Mouse (Mus musculus): ENCODE measurements around the gene Hist1h2bh. TPM values are rescaled to one million over a fixed set of nuclear protein-coding genes. Genes with fewer than 3 reads are reported as not detected.

Gene Hist1h2bh
- polyA plus RNA-seq, 2 experiments: 1.4 to 6.7 TPM

DNA sequence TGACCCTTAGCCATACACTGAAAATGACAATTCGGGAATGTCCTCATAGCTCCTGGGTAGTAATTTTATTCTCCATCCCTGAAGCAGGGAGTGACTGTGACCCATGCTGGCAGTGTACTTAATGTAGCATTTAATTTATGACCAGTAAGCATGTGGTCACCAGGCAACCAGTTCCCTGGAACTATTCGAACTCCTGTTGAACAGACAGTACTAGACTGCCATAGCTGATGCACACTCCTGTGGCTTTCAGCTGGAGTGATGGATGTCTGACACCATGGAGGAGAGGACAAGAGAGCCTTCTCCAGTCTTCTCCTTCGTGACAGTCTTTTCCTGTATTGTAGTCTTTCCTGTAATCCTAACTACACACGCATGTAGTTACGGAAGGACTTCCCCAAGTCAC is 14.2 kb downstream of the Hist1h2bh start:
- no peak for ATAC-seq (ENCODE audit: insufficient read depth)
- H3K4me2 ChIP-seq (ENCODE audit: low read depth): no peak overlapping the region
- DNase-seq (ENCODE audit: low read depth in 3 of 3, low spot score in 3 of 3): no peak
- no peak overlapping the region for H3K4me3 ChIP-seq (ENCODE audit: insufficient read depth in 1 of 2, low read depth in 2 of 2, low read length in 2 of 2)
- H3K9me3 ChIP-seq (ENCODE audit: control insufficient read depth, low read length): no peaks in the 10 kb centered on the region
- TF ChIP-seq CTCF (IDR thresholded peaks at IDR 0.05; ENCODE audit: low read depth) (no peak), EP300 (IDR thresholded peaks at IDR 0.05; ENCODE audit: low read depth) (no peak)
- no peak overlapping the region; the same call in 1 of the 2 replicates for H3K27ac ChIP-seq
- H3K9ac ChIP-seq (replicated peaks): no peak overlapping the region
- H3K36me3 ChIP-seq (replicated peaks; ENCODE audit: control insufficient read depth, insufficient read depth, low read depth): no peaks in the 10 kb centered on the region
- 78% methylated on average over 5 of the region's 5 CpGs for WGBS (ENCODE audit: insufficient replicate concordance)
- peaks cover 17 to 23% of the 10 kb centered on the region in 2 experiments for H3K4me1 ChIP-seq (replicated peaks; ENCODE audit: control insufficient read depth in 2 of 2, insufficient read depth in 2 of 2, low read length in 1 of 2)
- no peaks in the 10 kb centered on the region for H3K27me3 ChIP-seq (ENCODE audit: control insufficient read depth, insufficient read depth, low read length)

DNA sequence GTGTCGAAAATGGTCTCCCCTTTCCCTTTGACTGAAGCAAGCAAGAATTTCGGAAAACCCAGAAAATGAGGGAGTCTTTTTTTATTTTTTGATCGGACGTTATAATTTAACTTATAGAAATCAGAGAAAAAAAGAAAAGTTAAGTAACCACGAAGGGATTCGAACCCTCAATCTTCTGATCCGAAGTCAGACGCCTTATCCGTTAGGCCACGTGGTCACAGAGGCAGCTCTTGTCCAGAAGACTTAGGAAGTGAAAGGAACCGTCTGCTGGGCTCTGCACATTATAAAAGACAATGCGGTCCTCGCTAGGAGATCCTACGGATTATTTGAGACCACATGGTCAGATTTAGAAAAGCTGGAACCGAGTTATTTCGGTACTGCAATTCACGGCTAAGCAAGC is 16.9 kb downstream of the Hist1h2bh start:
- peak overlapping the region; percentile 59 for H3K9ac ChIP-seq (replicated peaks)
- no peak overlapping the region for H3K27ac ChIP-seq
- no peak for TF ChIP-seq CTCF (IDR thresholded peaks at IDR 0.05; ENCODE audit: low read depth)
- peak; percentile 34; the same call in 1 of the 2 replicates for TF ChIP-seq EP300 (IDR thresholded peaks at IDR 0.05; ENCODE audit: low read depth)

DNA sequence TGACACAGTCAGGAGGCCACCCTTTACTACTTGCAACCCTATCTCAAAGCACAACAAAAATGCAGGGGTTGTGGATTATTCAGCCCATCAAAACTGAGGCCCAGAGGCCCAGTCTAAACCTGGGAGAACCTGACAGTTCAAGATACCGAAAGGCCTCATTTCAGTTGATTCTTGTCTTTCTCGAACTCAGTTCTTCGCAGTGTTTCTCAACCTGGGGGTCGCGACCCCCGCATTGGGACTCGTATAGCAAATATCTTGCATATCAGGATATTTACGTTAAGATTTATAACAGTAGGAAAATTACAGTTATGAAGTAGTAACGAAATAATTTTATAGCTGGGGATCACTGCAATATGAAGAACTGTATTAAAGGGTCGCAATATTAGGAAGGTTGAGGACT is 17.3 kb downstream of the Hist1h2bh start:
- DNase-seq (ENCODE audit: low read depth in 3 of 3, low spot score in 3 of 3) (no peak), ATAC-seq (ENCODE audit: insufficient read depth) (no peak)
- 1% methylated on average over 10 of the region's 10 CpGs for WGBS (ENCODE audit: insufficient replicate concordance)
- Histone ChIP-seq H3K9me3 (ENCODE audit: control insufficient read depth, low read length) (no peaks in the 10 kb centered on the region), H3K4me3 (ENCODE audit: insufficient read depth in 1 of 2, low read depth in 2 of 2, low read length in 2 of 2) (peak overlapping the region; percentile 46 to 47), H3K4me2 (ENCODE audit: low read depth) (peak overlapping the region; percentile 64), H3K27ac (no peak overlapping the region; the same call in 1 of the 2 replicates), H3K27me3 (ENCODE audit: control insufficient read depth, insufficient read depth, low read length) (no peaks in the 10 kb centered on the region), H3K4me1 (replicated peaks; ENCODE audit: control insufficient read depth in 2 of 2, insufficient read depth in 2 of 2, low read length in 1 of 2) (peaks cover 11 to 17% of the 10 kb centered on the region in 2 experiments), H3K9ac (replicated peaks) (peak overlapping the region; percentile 43), H3K36me3 (replicated peaks; ENCODE audit: control insufficient read depth, insufficient read depth, low read depth) (no peaks in the 10 kb centered on the region)
- TF ChIP-seq EP300 (IDR thresholded peaks at IDR 0.05; ENCODE audit: low read depth) (no peak), CTCF (IDR thresholded peaks at IDR 0.05; ENCODE audit: low read depth) (no peak)

More for the DNA sequence above, 16.9 kb downstream of the Hist1h2bh start:
- Histone ChIP-seq H3K4me2 (ENCODE audit: low read depth) (peak overlapping the region; percentile 64), H3K4me1 (replicated peaks; ENCODE audit: control insufficient read depth in 2 of 2, insufficient read depth in 2 of 2, low read length in 1 of 2) (peaks cover 7 to 16% of the 10 kb centered on the region in 2 experiments), H3K36me3 (replicated peaks; ENCODE audit: control insufficient read depth, insufficient read depth, low read depth) (no peaks in the 10 kb centered on the region), H3K4me3 (ENCODE audit: insufficient read depth in 1 of 2, low read depth in 2 of 2, low read length in 2 of 2) (peak overlapping the region; percentile 46 to 56), H3K27me3 (ENCODE audit: control insufficient read depth, insufficient read depth, low read length) (no peaks in the 10 kb centered on the region), H3K9me3 (ENCODE audit: control insufficient read depth, low read length) (no peaks in the 10 kb centered on the region)
- no peak for ATAC-seq (ENCODE audit: insufficient read depth)
- WGBS (ENCODE audit: insufficient replicate concordance): under 1% methylated on average over 17 of the region's 17 CpGs
- peak; percentile 79 to 81 (median 80) for DNase-seq (ENCODE audit: low read depth in 3 of 3, low spot score in 3 of 3)

DNA sequence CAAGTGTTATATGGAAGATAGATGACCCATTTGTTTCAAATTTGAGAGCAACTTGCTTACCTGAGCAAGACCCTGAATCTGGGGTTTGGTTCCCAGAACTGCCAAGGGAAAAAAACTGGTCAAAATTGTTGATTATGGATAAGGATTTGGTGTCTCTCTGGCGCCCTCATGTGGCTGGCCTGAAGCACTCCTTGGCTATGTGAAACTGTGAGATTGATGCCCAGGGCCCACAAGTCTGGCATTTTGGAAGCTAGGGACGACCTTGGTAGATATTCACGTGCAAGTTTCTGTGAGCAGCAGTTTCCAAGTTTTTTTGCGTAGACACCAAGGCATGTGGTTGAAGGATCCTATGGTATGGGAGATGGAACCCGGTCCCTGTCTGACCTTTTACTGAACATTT is 18.5 kb downstream of the Hist1h2bh start:
- no peaks in the 10 kb centered on the region for H3K27me3 ChIP-seq (ENCODE audit: control insufficient read depth, insufficient read depth, low read length)
- peak overlapping the region; percentile 26 for H3K4me2 ChIP-seq (ENCODE audit: low read depth)
- H3K27ac ChIP-seq: no peak overlapping the region
- DNase-seq (ENCODE audit: low read depth in 3 of 3, low spot score in 3 of 3) (peak; percentile 73 to 77 (median 76)), ATAC-seq (ENCODE audit: insufficient read depth) (no peak)
- TF ChIP-seq CTCF (IDR thresholded peaks at IDR 0.05; ENCODE audit: low read depth) (peak; percentile 94), EP300 (IDR thresholded peaks at IDR 0.05; ENCODE audit: low read depth) (no peak)
- H3K4me3 ChIP-seq (ENCODE audit: insufficient read depth in 1 of 2, low read depth in 2 of 2, low read length in 2 of 2): no peak overlapping the region
- no peaks in the 10 kb centered on the region for H3K9me3 ChIP-seq (ENCODE audit: control insufficient read depth, low read length)
- no peak overlapping the region for H3K9ac ChIP-seq (replicated peaks)
- no peaks in the 10 kb centered on the region for H3K36me3 ChIP-seq (replicated peaks; ENCODE audit: control insufficient read depth, insufficient read depth, low read depth)
- H3K4me1 ChIP-seq (replicated peaks; ENCODE audit: control insufficient read depth in 2 of 2, insufficient read depth in 2 of 2, low read length in 1 of 2): peaks cover 12 to 23% of the 10 kb centered on the region in 2 experiments
- WGBS (ENCODE audit: insufficient replicate concordance): 9% methylated on average over 5 of the region's 5 CpGs

DNA sequence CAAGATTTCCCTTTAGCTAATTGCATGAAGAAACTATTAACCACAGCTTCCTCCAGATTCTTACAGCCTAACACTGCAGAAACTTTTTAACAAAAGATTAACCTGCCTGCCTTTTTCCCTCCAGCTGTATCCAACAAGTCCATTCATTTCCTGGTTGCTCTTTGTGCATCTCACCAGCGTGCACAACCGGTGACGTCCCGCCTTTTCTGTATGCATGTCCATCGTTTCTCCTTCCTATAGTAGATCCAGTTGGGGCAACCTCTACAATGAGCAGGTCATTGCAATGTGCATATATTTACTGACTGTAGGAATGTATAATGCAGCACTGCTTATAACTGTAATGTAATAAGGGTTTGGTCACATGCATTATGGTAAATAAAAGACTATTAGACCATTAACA is 19.2 kb downstream of the Hist1h2bh start:
- TF ChIP-seq CTCF (IDR thresholded peaks at IDR 0.05; ENCODE audit: low read depth) (no peak), EP300 (IDR thresholded peaks at IDR 0.05; ENCODE audit: low read depth) (no peak)
- Histone ChIP-seq H3K4me2 (ENCODE audit: low read depth) (no peak overlapping the region), H3K27me3 (ENCODE audit: control insufficient read depth, insufficient read depth, low read length) (no peaks in the 10 kb centered on the region), H3K27ac (no peak overlapping the region), H3K9ac (replicated peaks) (no peak overlapping the region), H3K4me1 (replicated peaks; ENCODE audit: control insufficient read depth in 2 of 2, insufficient read depth in 2 of 2, low read length in 1 of 2) (peaks cover 12 to 24% of the 10 kb centered on the region in 2 experiments), H3K36me3 (replicated peaks; ENCODE audit: control insufficient read depth, insufficient read depth, low read depth) (no peaks in the 10 kb centered on the region), H3K4me3 (ENCODE audit: insufficient read depth in 1 of 2, low read depth in 2 of 2, low read length in 2 of 2) (no peak overlapping the region), H3K9me3 (ENCODE audit: control insufficient read depth, low read length) (no peaks in the 10 kb centered on the region)
- DNase-seq (ENCODE audit: low read depth in 3 of 3, low spot score in 3 of 3): no peak
- ATAC-seq (ENCODE audit: insufficient read depth): no peak
- WGBS (ENCODE audit: insufficient replicate concordance): 30% methylated on average over 5 of the region's 5 CpGs
